ENCODE assay signal across 13 mouse cellular contexts in the genomic region with DNA sequence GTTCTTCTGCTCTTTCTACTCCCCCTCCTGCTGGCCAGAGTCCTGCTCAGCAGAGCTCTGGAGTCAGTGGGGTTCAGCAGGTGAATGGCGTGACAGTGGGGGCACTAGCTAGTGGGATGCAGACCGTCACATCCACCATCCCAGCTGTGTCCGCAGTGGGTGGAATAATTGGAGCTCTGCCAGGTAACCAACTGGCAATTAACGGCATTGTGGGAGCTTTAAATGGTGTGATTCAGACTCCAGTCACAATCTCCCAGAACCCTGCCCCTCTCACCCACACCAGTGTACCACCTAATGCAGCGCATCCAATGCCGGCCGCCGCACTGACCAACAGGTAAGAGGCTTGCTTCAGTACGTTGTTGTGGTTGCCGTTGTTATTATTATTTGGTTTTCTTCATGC.
A peak's percentile ranks its signal among the peaks of the same experiment; 100 is the strongest.
DNase-seq lines count a peak whose midpoint lies in the region; ATAC-seq lines count a peak whose summit lies in the region.
"Had no signal": no experiment of that assay in that cellular context is flagged by ENCODE, and none has a peak within 500 bp of the region (broad histone marks: within the 10 kb centered on the region; RNA-seq: fewer than 3 reads in every experiment).

No protein-coding gene starts in this region.

- H3K4me3 ChIP-seq in forebrain, embryonic 16.5 days (replicated peaks; ENCODE audit: low read length): no peak overlapping the region
- H3K4me3 ChIP-seq in midbrain, embryonic 15.5 days: no peak overlapping the region
- H3K4me3 ChIP-seq: liver, embryonic 15.5 days had no signal

- WGBS in forebrain, embryonic 16.5 days: 39% methylated on average over 10 of the region's 10 CpGs
- WGBS in midbrain, embryonic 15.5 days: 68% methylated on average over 10 of the region's 10 CpGs

- peak; percentile 50 for ATAC-seq in forebrain, embryonic 16.5 days
- ATAC-seq in midbrain, embryonic 15.5 days (replicated peaks): peak; percentile 43

- peaks cover 14% of the 10 kb centered on the region for H3K36me3 ChIP-seq in forebrain, embryonic 16.5 days (ENCODE audit: control insufficient read depth, insufficient read depth)
- H3K36me3 ChIP-seq in midbrain, embryonic 15.5 days (replicated peaks): peaks cover 9% of the 10 kb centered on the region; the same call in 1 of the 2 replicates

- H3K27me3 ChIP-seq in forebrain, embryonic 16.5 days (replicated peaks; ENCODE audit: control insufficient read depth, insufficient read depth, low read length): no peaks in the 10 kb centered on the region
- H3K27me3 ChIP-seq in midbrain, embryonic 15.5 days (replicated peaks): no peaks in the 10 kb centered on the region
- H3K27me3 ChIP-seq: liver, embryonic 15.5 days had no signal

- DNase-seq in layer of hippocampus, adult 11-12 months (ENCODE audit: low spot score): peak; percentile 62
- DNase-seq in layer of hippocampus, adult 9-10 months (ENCODE audit: low spot score): no peak
- peak; percentile 74 for DNase-seq in brain, adult 2 months (ENCODE audit: low read depth, low spot score)
- DNase-seq in embryo, embryonic 10.5 days (ENCODE audit: low spot score): no peak
- no peak for DNase-seq in natural killer cell, adult 2 months (ENCODE audit: low spot score in 2 of 2)
- no peak for DNase-seq in kidney, postnatal 25 days
- DNase-seq: cerebellum, postnatal 14 days; heart, postnatal 14 days; kidney, adult 9 months; thymus, postnatal 25 days had no signal

- no peak overlapping the region for H3K4me2 ChIP-seq in forebrain, embryonic 16.5 days (ENCODE audit: low read length)
- H3K4me2 ChIP-seq in midbrain, embryonic 15.5 days: no peak overlapping the region
- H3K4me2 ChIP-seq: liver, embryonic 15.5 days had no signal

- H3K4me1 ChIP-seq in forebrain, embryonic 16.5 days (replicated peaks; ENCODE audit: control insufficient read depth, insufficient read depth, low read length): peaks cover 5% of the 10 kb centered on the region
- no peaks in the 10 kb centered on the region for H3K4me1 ChIP-seq in midbrain, embryonic 15.5 days
- H3K4me1 ChIP-seq: liver, embryonic 15.5 days had no signal

- no peak overlapping the region for H3K9ac ChIP-seq in forebrain, embryonic 16.5 days (replicated peaks; ENCODE audit: low read depth, low read length)
- no peak overlapping the region for H3K9ac ChIP-seq in midbrain, embryonic 15.5 days
- H3K9ac ChIP-seq: liver, embryonic 15.5 days had no signal

- no peak overlapping the region; the same call in 1 of the 2 replicates for H3K27ac ChIP-seq in forebrain, embryonic 16.5 days (ENCODE audit: low read length)
- H3K27ac ChIP-seq in midbrain, embryonic 15.5 days: no peak overlapping the region; the same call in 1 of the 2 replicates
- H3K27ac ChIP-seq: liver, embryonic 15.5 days had no signal

- H3K9me3 ChIP-seq in forebrain, embryonic 16.5 days (ENCODE audit: control insufficient read depth, low read length): no peaks in the 10 kb centered on the region
- no peaks in the 10 kb centered on the region for H3K9me3 ChIP-seq in midbrain, embryonic 15.5 days
- H3K9me3 ChIP-seq: liver, embryonic 15.5 days had no signal

Comparison
In these comparisons a context has a peak if more than half of its experiments do, and no peak if none do; other contexts are left out.
1. DNase-seq: peak in layer of hippocampus, adult 11-12 months (single experiment) and brain, adult 2 months (single experiment); none in layer of hippocampus, adult 9-10 months (single experiment), embryo, embryonic 10.5 days (single experiment), natural killer cell, adult 2 months (0 of 2) and kidney, postnatal 25 days (0 of 2).